Mouse (Mus musculus) neural tube, embryonic 15.5 days (tissue): Measurements from ENCODE around the gene Usp29. TPM values are rescaled to one million over a fixed set of nuclear protein-coding genes. Genes with fewer than 3 reads are reported as not detected.

ENCODE experiments used
- ATAC-seq: fragments of 200-750 bp; cut with Nextera tagmentation; 2 replicates; pipeline ENCODE4 v1.8.0; 2017; ENCODE audit warnings: mild to moderate bottlenecking, moderate TSS enrichment, moderate library complexity; ENCODE audit not compliant: low FRiP score
- H3K27ac ChIP-seq: fragments of 300-500 bp; sonication (generic); replicated peaks from 2 replicates; pipeline ENCODE4 v1.5.1; 2015; ENCODE audit warnings: mild to moderate bottlenecking, inconsistent platforms
- H3K27me3 ChIP-seq: fragments of 300-500 bp; sonication (generic); replicated peaks from 2 replicates; pipeline ENCODE4 v1.6.1; 2015; ENCODE audit warnings: inconsistent platforms
- H3K36me3 ChIP-seq: fragments of 300-500 bp; sonication (generic); 2 replicates; pipeline ENCODE4 v1.6.1; 2015; ENCODE audit warnings: inconsistent platforms
- H3K4me1 ChIP-seq: fragments of 300-500 bp; sonication (generic); 2 replicates; pipeline ENCODE4 v1.6.1; 2015; ENCODE audit warnings: inconsistent platforms
- H3K4me2 ChIP-seq: fragments of 300-500 bp; sonication (generic); 2 replicates; pipeline ENCODE4 v1.6.1; 2015; ENCODE audit warnings: inconsistent platforms, mild to moderate bottlenecking, moderate library complexity
- H3K4me3 ChIP-seq: fragments of 300-500 bp; sonication (generic); replicated peaks from 2 replicates; pipeline ENCODE4 v1.5.1; 2015; ENCODE audit warnings: mild to moderate bottlenecking, inconsistent platforms
- H3K9ac ChIP-seq: fragments of 300-500 bp; sonication (generic); replicated peaks from 2 replicates; pipeline ENCODE4 v1.6.1; 2015; ENCODE audit warnings: mild to moderate bottlenecking, inconsistent platforms
- H3K9me3 ChIP-seq: fragments of 300-500 bp; sonication (generic); replicated peaks from 2 replicates; pipeline ENCODE4 v1.6.1; 2016; ENCODE audit warnings: inconsistent platforms
- WGBS: fragments of 180-500 bp; shearing (Covaris S2); methylation state at CpG from one replicate; pipeline ENCODE4 v1.1.7; 2015; ENCODE audit warnings: mixed read lengths; 5-methylcytosine and 5-hydroxymethylcytosine counted together
- polyA plus RNA-seq: library from polyadenylated mRNA; unstranded; fragments of >200 nt; fragmentation: Nextera tagmentation; extraction: Ambion mirVana; gene quantifications from 2 replicates; pipeline ENCODE4 v1.2.1, GENCODE M21; 2015

Gene Usp29
- polyA plus RNA-seq, 1 experiment from 2014 or later, result 32.1 TPM

DNA sequence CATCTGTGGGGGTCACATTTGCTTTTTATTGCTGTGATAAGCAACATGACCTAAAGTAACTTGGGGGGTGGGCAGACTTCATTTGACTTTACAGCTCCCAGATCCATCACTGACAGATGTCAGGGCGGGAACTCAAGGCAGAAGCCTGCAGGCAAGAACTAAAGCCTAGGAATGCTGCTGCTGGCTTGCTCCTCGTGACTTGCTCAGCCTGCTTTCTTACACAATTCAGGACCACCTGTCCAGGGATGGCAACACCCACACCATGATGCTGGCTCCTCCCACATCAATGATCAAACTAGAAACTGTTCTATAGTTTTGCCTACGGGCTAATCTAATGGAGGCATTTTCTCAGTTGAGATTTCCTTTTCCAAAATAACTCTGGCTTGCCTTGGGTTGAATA lies 63.4 kb downstream of the Usp29 start:
- no peaks in the 10 kb centered on the region for H3K9me3 ChIP-seq
- no peak overlapping the region for H3K27ac ChIP-seq
- H3K27me3 ChIP-seq, result no peaks in the 10 kb centered on the region
- H3K4me3 ChIP-seq, result no peak overlapping the region
- WGBS, result 77% methylated on average over 3 of the region's 3 CpGs
- H3K4me1 ChIP-seq, result no peaks in the 10 kb centered on the region
- no peak overlapping the region for H3K4me2 ChIP-seq
- no peak overlapping the region for H3K9ac ChIP-seq
- no peak for ATAC-seq
- no peaks in the 10 kb centered on the region for H3K36me3 ChIP-seq

- H3K4me1 ChIP-seq, result 0 out of 2 replicates have a peak, but pooled peaks cover 4% of the 10 kb centered on the region
- no peak overlapping the region for H3K4me2 ChIP-seq
- H3K36me3 ChIP-seq, result no peaks in the 10 kb centered on the region
- H3K27ac ChIP-seq, result no peak overlapping the region
- H3K9me3 ChIP-seq, result no peaks in the 10 kb centered on the region
- no peak overlapping the region for H3K9ac ChIP-seq
- no peaks in the 10 kb centered on the region for H3K27me3 ChIP-seq
- H3K4me3 ChIP-seq, result no peak overlapping the region
- ATAC-seq, result no peak
- WGBS, result 60% methylated on average over 2 of the region's 2 CpGs
Measured at GRCm38 (mm10) chr7:6797408-6797807, 67.0 kb downstream of the Usp29 start.

DNA sequence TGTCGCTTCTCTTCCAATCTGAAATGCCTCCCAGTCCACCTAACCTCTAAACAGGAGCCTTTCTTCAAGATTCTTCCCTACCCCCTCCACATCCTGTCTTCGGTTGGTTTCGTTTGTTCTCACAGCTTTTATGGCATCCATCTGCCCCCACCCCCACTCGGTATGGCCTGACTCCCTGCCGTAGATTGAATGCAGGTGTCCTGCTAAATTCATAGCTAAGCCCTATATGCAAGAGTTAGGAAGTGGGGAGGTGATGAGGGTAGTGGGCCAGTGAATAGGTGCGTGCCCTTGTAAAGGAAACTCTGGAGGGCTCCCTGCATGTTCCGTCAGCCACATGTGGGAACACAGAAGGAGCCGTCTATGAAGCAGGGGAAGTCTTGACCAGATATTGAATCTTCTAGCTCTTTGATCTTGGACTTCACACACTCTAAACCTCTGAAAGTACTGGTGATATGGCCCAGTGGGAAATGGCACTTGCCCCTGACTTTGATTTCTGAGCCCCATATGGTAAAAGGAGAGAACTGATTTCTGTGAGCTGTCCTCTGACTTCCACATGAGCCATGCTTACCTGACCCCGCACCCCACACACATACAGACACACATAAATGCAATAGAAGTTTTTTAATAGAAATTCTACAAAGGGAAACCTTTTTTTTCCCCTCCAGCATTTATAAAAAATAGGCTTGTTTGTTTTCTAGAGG lies 68.9 kb downstream of the Usp29 start:
- no peak for ATAC-seq
- 44% methylated on average over 9 of the region's 9 CpGs for WGBS

GRCm38 (mm10) chr7:6800586-6801441 lies 70.4 kb downstream of the Usp29 start:
- H3K4me1 ChIP-seq, result 0 out of 2 replicates have a peak, but pooled peaks cover 4% of the 10 kb centered on the region
- ATAC-seq, result no peak
- WGBS, result 69% methylated on average over 12 of the region's 12 CpGs

More for the DNA sequence above, 68.9 kb downstream of the Usp29 start:
- H3K9ac ChIP-seq, result no peak overlapping the region
- H3K36me3 ChIP-seq, result no peaks in the 10 kb centered on the region
- no peak overlapping the region for H3K27ac ChIP-seq
- H3K9me3 ChIP-seq, result no peaks in the 10 kb centered on the region
- H3K4me1 ChIP-seq, result 0 out of 2 replicates have a peak, but pooled peaks cover 4% of the 10 kb centered on the region
- no peaks in the 10 kb centered on the region for H3K27me3 ChIP-seq
- no peak overlapping the region for H3K4me3 ChIP-seq
- H3K4me2 ChIP-seq, result no peak overlapping the region

DNA sequence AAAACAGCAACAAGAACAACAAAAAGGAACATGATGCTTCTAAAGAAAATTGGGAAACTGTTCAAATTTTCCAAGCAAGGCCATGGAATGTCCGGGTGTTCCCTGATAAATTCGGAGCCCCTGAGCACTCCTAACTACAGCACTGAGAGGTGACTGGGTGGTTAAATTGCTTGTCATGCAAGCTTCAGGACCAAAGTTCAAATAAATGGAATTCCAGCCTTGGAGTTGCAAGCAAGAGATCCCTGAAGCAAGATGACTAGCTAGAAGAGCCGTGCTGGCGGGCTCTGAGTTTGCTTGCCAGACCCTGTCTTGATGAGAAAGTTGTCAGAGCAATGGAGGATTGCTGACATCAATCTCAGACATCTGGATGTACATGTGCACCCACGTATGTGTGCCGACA lies 71.3 kb downstream of the Usp29 start:
- WGBS, result 87% methylated on average over 6 of the region's 6 CpGs
- ATAC-seq, result no peak
- H3K27me3 ChIP-seq, result no peaks in the 10 kb centered on the region
- no peak overlapping the region for H3K9ac ChIP-seq
- H3K27ac ChIP-seq, result no peak overlapping the region
- H3K4me2 ChIP-seq, result no peak overlapping the region
- 0 out of 2 replicates have a peak, but pooled peaks cover 4% of the 10 kb centered on the region for H3K4me1 ChIP-seq
- no peaks in the 10 kb centered on the region for H3K36me3 ChIP-seq
- H3K4me3 ChIP-seq, result no peak overlapping the region
- H3K9me3 ChIP-seq, result no peaks in the 10 kb centered on the region

More at GRCm38 (mm10) chr7:6800586-6801441, 70.4 kb downstream of the Usp29 start:
- H3K4me2 ChIP-seq, result no peak overlapping the region
- no peaks in the 10 kb centered on the region for H3K36me3 ChIP-seq
- H3K9me3 ChIP-seq, result no peaks in the 10 kb centered on the region
- H3K27ac ChIP-seq, result no peak overlapping the region
- no peak overlapping the region for H3K4me3 ChIP-seq
- H3K9ac ChIP-seq, result no peak overlapping the region
- no peaks in the 10 kb centered on the region for H3K27me3 ChIP-seq

GRCm38 (mm10) chr7:6810556-6810955 lies 80.2 kb downstream of the Usp29 start:
- Histone ChIP-seq H3K4me2 (no peak overlapping the region), H3K9ac (no peak overlapping the region), H3K27me3 (no peaks in the 10 kb centered on the region), H3K27ac (peak overlapping the region; percentile 63; the same call in 1 of the 2 replicates), H3K9me3 (no peaks in the 10 kb centered on the region), H3K4me1 (peaks cover 22% of the 10 kb centered on the region), H3K36me3 (no peaks in the 10 kb centered on the region), H3K4me3 (no peak overlapping the region)
- WGBS, result 15% methylated on average over 3 of the region's 3 CpGs
- ATAC-seq, result peak; percentile 86

GRCm38 (mm10) chr7:6814971-6815370 lies 84.6 kb downstream of the Usp29 start:
- H3K4me1 ChIP-seq, result peaks cover 31% of the 10 kb centered on the region
- no peak overlapping the region for H3K4me3 ChIP-seq
- H3K9ac ChIP-seq, result no peak overlapping the region
- ATAC-seq, result no peak
- H3K27me3 ChIP-seq, result no peaks in the 10 kb centered on the region
- no peaks in the 10 kb centered on the region for H3K36me3 ChIP-seq
- H3K9me3 ChIP-seq, result no peaks in the 10 kb centered on the region
- WGBS, result 49% methylated on average over 8 of the region's 8 CpGs
- H3K4me2 ChIP-seq, result no peak overlapping the region
- H3K27ac ChIP-seq, result no peak overlapping the region

GRCm38 (mm10) chr7:6816706-6817376 lies 86.5 kb downstream of the Usp29 start:
- WGBS, result 67% methylated on average over 5 of the region's 5 CpGs

DNA sequence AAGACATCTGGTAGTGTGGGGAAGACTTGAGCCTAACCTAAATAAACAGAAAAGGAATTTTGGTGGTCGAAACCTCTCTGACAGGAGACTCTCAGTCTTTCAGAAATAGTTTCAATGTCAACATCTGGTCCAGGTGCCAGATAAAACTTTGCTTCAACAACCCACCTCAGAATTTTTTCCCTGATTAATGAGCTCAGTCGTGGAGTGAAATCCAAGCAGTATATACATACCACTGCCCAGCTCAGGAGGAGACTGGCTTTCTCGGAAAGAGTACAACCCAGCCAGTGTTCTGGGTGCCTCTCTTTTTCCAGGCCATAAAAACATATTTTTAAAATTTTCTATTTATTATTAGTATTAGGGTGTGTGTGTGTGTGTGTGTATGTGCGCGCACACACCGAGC lies 89.9 kb downstream of the Usp29 start:
- Histone ChIP-seq H3K36me3 (no peaks in the 10 kb centered on the region), H3K9me3 (no peaks in the 10 kb centered on the region), H3K4me1 (peaks cover 15% of the 10 kb centered on the region), H3K4me2 (no peak overlapping the region), H3K9ac (no peak overlapping the region), H3K4me3 (no peak overlapping the region), H3K27me3 (no peaks in the 10 kb centered on the region), H3K27ac (no peak overlapping the region)
- 87% methylated on average over 6 of the region's 6 CpGs for WGBS
- no peak for ATAC-seq

More at GRCm38 (mm10) chr7:6816706-6817376, 86.5 kb downstream of the Usp29 start:
- no peaks in the 10 kb centered on the region for H3K9me3 ChIP-seq
- H3K4me1 ChIP-seq, result peaks cover 16% of the 10 kb centered on the region; the same call in 1 of the 2 replicates
- H3K36me3 ChIP-seq, result no peaks in the 10 kb centered on the region
- no peak overlapping the region for H3K4me3 ChIP-seq
- H3K27ac ChIP-seq, result 0 out of 2 replicates have a peak overlapping the region, but pooled peaks have one; percentile 7
- peak; percentile 71 for ATAC-seq
- no peaks in the 10 kb centered on the region for H3K27me3 ChIP-seq
- H3K9ac ChIP-seq, result no peak overlapping the region
- no peak overlapping the region for H3K4me2 ChIP-seq

- no peak overlapping the region for H3K4me3 ChIP-seq
Measured at GRCm38 (mm10) chr7:6822633-6823032, 92.3 kb downstream of the Usp29 start.

GRCm38 (mm10) chr7:6823673-6824072 lies 93.3 kb downstream of the Usp29 start:
- no peak overlapping the region for H3K27ac ChIP-seq
- no peaks in the 10 kb centered on the region for H3K27me3 ChIP-seq
- no peak for ATAC-seq
- H3K9me3 ChIP-seq, result no peaks in the 10 kb centered on the region
- H3K4me2 ChIP-seq, result no peak overlapping the region
- no peaks in the 10 kb centered on the region for H3K36me3 ChIP-seq
- peaks cover 6% of the 10 kb centered on the region; the same call in 1 of the 2 replicates for H3K4me1 ChIP-seq
- WGBS, result 50% methylated on average over 2 of the region's 2 CpGs
- no peak overlapping the region for H3K9ac ChIP-seq
- no peak overlapping the region for H3K4me3 ChIP-seq

More at GRCm38 (mm10) chr7:6822633-6823032, 92.3 kb downstream of the Usp29 start:
- Histone ChIP-seq H3K9ac (no peak overlapping the region), H3K4me1 (peaks cover 5% of the 10 kb centered on the region; the same call in 1 of the 2 replicates), H3K36me3 (no peaks in the 10 kb centered on the region), H3K27me3 (no peaks in the 10 kb centered on the region), H3K4me2 (no peak overlapping the region), H3K27ac (no peak overlapping the region), H3K9me3 (no peaks in the 10 kb centered on the region)
- no peak for ATAC-seq
- 32% methylated on average over 4 of the region's 4 CpGs for WGBS
